In the genomic region with DNA sequence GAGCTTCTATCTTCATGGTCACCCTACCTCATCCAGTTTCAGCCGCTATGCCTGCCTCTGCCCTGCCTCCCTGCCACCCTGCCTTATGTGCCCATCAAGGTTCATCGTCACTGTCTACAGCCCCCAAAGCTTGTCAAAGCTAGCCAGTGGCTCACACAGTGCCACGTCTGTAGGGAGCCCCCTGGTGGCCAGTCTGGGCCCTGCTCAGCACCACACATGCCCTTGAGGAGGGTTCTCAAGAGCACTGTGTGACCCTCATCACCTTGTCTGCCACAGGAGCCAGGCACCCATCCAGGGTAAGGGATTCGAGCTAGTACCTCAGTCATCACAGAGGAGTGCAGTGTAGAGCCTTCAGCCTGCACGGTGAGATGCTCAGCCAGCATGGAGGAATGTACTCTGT, we compare ENCODE assay signal across 7 mouse cellular contexts.
DNase-seq lines count a peak whose midpoint lies in the region; ATAC-seq and TF ChIP-seq lines count a peak whose summit lies in the region.

No protein-coding gene starts in this region.

- TF ChIP-seq CTCF in G1E (IDR thresholded peaks at IDR 0.05; ENCODE audit: low read depth, low read length), result peak; percentile 87

- H3K27me3 ChIP-seq in G1E (ENCODE audit: insufficient read depth, low read length), result peaks cover 61% of the 10 kb centered on the region

- no peak overlapping the region for H3K4me3 ChIP-seq in G1E (ENCODE audit: low read depth, low read length)

- DNase-seq in G1E (ENCODE audit: low spot score), result peak; percentile 68
- peak; percentile 38 for DNase-seq in adrenal gland, adult 2 months
- peak; percentile 78 for DNase-seq in embryo, embryonic 11 days
- peak; percentile 70 for DNase-seq in heart, postnatal 4 days
- DNase-seq in layer of hippocampus, postnatal 14 days (ENCODE audit: low spot score in 2 of 2), result peak; percentile 49 to 67
- DNase-seq in right cerebral cortex, postnatal 25 days, result peak; percentile 35

- no peaks in the 10 kb centered on the region for H3K36me3 ChIP-seq in G1E (replicated peaks)

- peaks cover 15% of the 10 kb centered on the region for H3K4me1 ChIP-seq in G1E (ENCODE audit: insufficient read depth, low read depth, low read length)

- no peaks in the 10 kb centered on the region for H3K9me3 ChIP-seq in G1E (replicated peaks)

- ATAC-seq in G1E (ENCODE audit: extremely low read depth, insufficient number of reproducible peaks, low FRiP score, poor library complexity, severe bottlenecking), result no peak; the same call in 1 of the 2 replicates
- peak; percentile 79 for ATAC-seq in megakaryocyte progenitor cell, adult 5-6 weeks (replicated peaks; ENCODE audit: poor library complexity)
